Mouse (Mus musculus) olfactory bulb, adult 2 months (tissue): ENCODE data around the gene Vps18.

Source experiments
- CTCF ChIP-seq: fragments of 200-500 bp; IDR thresholded peaks from 2 replicates; pipeline ENCODE4 v1.5.1; 2012; ENCODE audit warnings: low read depth, mild to moderate bottlenecking, low read length, moderate library complexity; ENCODE audit not compliant: insufficient read depth
- POLR2A ChIP-seq: fragments of 200-500 bp; IDR thresholded peaks from 2 replicates; pipeline ENCODE4 v1.6.1; 2012; ENCODE audit warnings: mild to moderate bottlenecking, low read depth, low read length, moderate library complexity; ENCODE audit not compliant: insufficient read depth

DNA sequence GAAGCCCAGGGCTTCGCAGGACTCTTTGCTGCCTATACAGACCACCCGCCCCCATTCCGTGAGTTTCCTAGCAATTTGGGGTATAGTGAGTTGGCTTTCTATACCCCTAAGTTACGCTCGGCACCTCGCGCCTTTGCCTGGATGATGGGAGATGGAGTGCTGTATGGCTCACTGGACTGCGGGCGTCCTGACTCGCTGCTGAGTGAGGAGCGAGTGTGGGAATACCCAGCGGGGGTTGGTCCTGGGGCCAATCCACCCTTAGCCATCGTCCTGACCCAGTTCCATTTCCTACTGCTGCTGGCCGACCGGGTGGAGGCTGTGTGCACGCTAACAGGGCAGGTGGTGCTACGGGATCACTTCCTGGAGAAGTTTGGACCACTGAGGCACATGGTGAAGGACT lies 4.8 kb downstream of the Vps18 start:
- no peak for TF ChIP-seq CTCF
- no peak for TF ChIP-seq POLR2A
